Mouse (Mus musculus): Measurements from ENCODE around the gene Gm49361. TPM values are rescaled to one million over a fixed set of nuclear protein-coding genes. Genes with fewer than 3 reads are reported as not detected.
A peak's percentile ranks its signal among the peaks of the same experiment; 100 is the strongest.

Gm49361 gene
- total RNA-seq, 2 experiments from 2014 or later: 4.0 TPM; not detected in 1

- DNase-seq: peak; percentile 80 to 84
Measured at GRCm38 (mm10) chr14:57730527-57730926, 15.4 kb downstream of the Gm49361 start.

- peak; percentile 73 to 87 for DNase-seq
Measured at GRCm38 (mm10) chr14:57729975-57730499, 15.9 kb downstream of the Gm49361 start.

- DNase-seq: peak; percentile 47 to 78
Measured at GRCm38 (mm10) chr14:57729364-57729763, 16.5 kb downstream of the Gm49361 start.

GRCm38 (mm10) chr14:57726172-57726571 is 19.7 kb downstream of the Gm49361 start:
- no peak for DNase-seq

- peak in 1 of 2 experiments; percentile 29 for DNase-seq
Measured at GRCm38 (mm10) chr14:57724473-57724872, 21.4 kb downstream of the Gm49361 start.

GRCm38 (mm10) chr14:57718245-57718644 is 27.7 kb downstream of the Gm49361 start:
- DNase-seq: no peak

GRCm38 (mm10) chr14:57716601-57717245 is 29.2 kb downstream of the Gm49361 start:
- DNase-seq: no peak

GRCm38 (mm10) chr14:57712884-57713283 is 33.0 kb downstream of the Gm49361 start:
- DNase-seq: no peak

GRCm38 (mm10) chr14:57711059-57711458 is 34.8 kb downstream of the Gm49361 start:
- no peak for DNase-seq

- peak; percentile 47 to 49 for DNase-seq
Measured at GRCm38 (mm10) chr14:57709171-57709570, 36.7 kb downstream of the Gm49361 start.

- peak; percentile 52 for DNase-seq
Measured at GRCm38 (mm10) chr14:57708580-57708979, 37.3 kb downstream of the Gm49361 start.

GRCm38 (mm10) chr14:57707100-57707893 is 38.6 kb downstream of the Gm49361 start:
- DNase-seq: peak; percentile 69 to 76

GRCm38 (mm10) chr14:57706760-57707099 is 39.2 kb downstream of the Gm49361 start:
- no peak for DNase-seq

GRCm38 (mm10) chr14:57705759-57706158 is 40.1 kb downstream of the Gm49361 start:
- peak in 1 of 2 experiments; percentile 28 for DNase-seq

- DNase-seq: no peak
Measured at GRCm38 (mm10) chr14:57705075-57705474, 40.8 kb downstream of the Gm49361 start.

GRCm38 (mm10) chr14:57701915-57702477 is 43.9 kb downstream of the Gm49361 start:
- no peak for DNase-seq

- DNase-seq: no peak
Measured at GRCm38 (mm10) chr14:57699461-57699970, 46.4 kb downstream of the Gm49361 start.

GRCm38 (mm10) chr14:57699016-57699415 is 46.9 kb downstream of the Gm49361 start:
- DNase-seq: no peak

- no peak for DNase-seq
Measured at GRCm38 (mm10) chr14:57696066-57696465, 49.8 kb downstream of the Gm49361 start.

- DNase-seq: no peak
Measured at GRCm38 (mm10) chr14:57695550-57695949, 50.4 kb downstream of the Gm49361 start.

- no peak for DNase-seq
Measured at GRCm38 (mm10) chr14:57694246-57694645, 51.7 kb downstream of the Gm49361 start.

GRCm38 (mm10) chr14:57692517-57693130 is 53.3 kb downstream of the Gm49361 start:
- DNase-seq: no peak

Measured in heart, adult 18-20 months (tissue).